Mouse (Mus musculus): ENCODE measurements at regions not wholly inside any gene's neighbourhood (a gene's known extent, or its start where the extent isn't known, plus 50 kb on each side); places are given as distances from the start of the nearest gene placed in this dataset.

- no peak overlapping the region for H3K4me3 ChIP-seq (ENCODE audit: low read depth, low read length)
- no peaks in the 10 kb centered on the region for H3K27me3 ChIP-seq (replicated peaks; ENCODE audit: control insufficient read depth, insufficient read depth, low read length)
- no peak overlapping the region for H3K4me2 ChIP-seq (ENCODE audit: low read length)
- no peak overlapping the region for H3K27ac ChIP-seq (ENCODE audit: low read depth, low read length)
- ATAC-seq (no peak), DNase-seq (ENCODE audit: low spot score) (no peak)
- 64% methylated on average over 4 of the region's 4 CpGs for WGBS
- no peak overlapping the region for H3K9ac ChIP-seq (ENCODE audit: low read length)
- H3K9me3 ChIP-seq (replicated peaks; ENCODE audit: control insufficient read depth, low read length) = no peaks in the 10 kb centered on the region
- no peaks in the 10 kb centered on the region for H3K4me1 ChIP-seq (ENCODE audit: control insufficient read depth, insufficient read depth, low read length)
- H3K36me3 ChIP-seq (ENCODE audit: control insufficient read depth, insufficient read depth, low read length) = no peaks in the 10 kb centered on the region
These were observed 61.6 kb upstream of the Runx3 start for GRCm38 (mm10) chr4:135058895-135059294.

DNA sequence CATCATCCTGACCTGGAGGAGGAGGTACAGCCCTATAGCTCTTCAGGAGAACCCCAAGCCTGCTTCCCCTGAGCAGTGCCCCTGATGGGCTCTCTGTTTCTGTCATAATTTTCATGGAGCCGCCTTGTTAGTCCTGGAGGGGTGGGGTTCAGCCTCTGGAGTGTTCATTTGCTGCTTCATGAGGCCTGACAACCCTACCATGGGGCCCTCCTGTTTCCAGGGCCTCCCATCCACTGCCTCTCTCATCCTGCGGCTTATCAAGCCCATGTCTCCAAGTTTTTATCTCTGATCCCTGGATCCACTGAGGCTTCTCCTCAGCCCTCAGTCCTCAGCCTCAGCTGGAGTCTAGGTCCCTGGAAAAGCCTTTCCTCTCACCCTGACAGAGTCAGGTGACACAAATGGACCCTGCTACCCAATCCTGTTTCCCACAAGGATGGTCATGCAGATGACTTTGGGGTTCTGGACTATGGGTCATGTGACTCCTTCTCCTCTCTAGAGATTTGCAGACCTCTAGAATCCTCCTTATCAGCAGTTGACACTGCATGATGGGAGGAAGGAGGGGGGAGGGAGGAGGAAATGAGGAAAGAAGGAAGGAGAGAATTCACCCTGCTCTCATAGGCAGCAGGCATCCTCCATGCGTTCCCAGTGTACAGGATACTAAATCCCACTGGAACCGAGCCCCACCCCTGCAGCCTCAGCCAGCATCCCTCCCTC lies 59.3 kb upstream of the Runx3 start:
- Histone ChIP-seq H3K27ac (ENCODE audit: low read depth, low read length) (no peak overlapping the region), H3K4me2 (ENCODE audit: low read length) (no peak overlapping the region), H3K9me3 (replicated peaks; ENCODE audit: control insufficient read depth, low read length) (no peaks in the 10 kb centered on the region), H3K27me3 (replicated peaks; ENCODE audit: control insufficient read depth, insufficient read depth, low read length) (no peaks in the 10 kb centered on the region), H3K4me3 (ENCODE audit: low read depth, low read length) (no peak overlapping the region), H3K9ac (ENCODE audit: low read length) (no peak overlapping the region), H3K36me3 (ENCODE audit: control insufficient read depth, insufficient read depth, low read length) (no peaks in the 10 kb centered on the region), H3K4me1 (ENCODE audit: control insufficient read depth, insufficient read depth, low read length) (no peaks in the 10 kb centered on the region)
- no peak for ATAC-seq
- no peak for DNase-seq (ENCODE audit: low spot score)
- WGBS = 68% methylated on average over 4 of the region's 4 CpGs

- Histone ChIP-seq H3K9me3 (replicated peaks; ENCODE audit: control insufficient read depth, low read length) (no peaks in the 10 kb centered on the region), H3K4me1 (ENCODE audit: control insufficient read depth, insufficient read depth, low read length) (no peaks in the 10 kb centered on the region), H3K27ac (ENCODE audit: low read depth, low read length) (no peak overlapping the region), H3K36me3 (ENCODE audit: control insufficient read depth, insufficient read depth, low read length) (no peaks in the 10 kb centered on the region), H3K27me3 (replicated peaks; ENCODE audit: control insufficient read depth, insufficient read depth, low read length) (no peaks in the 10 kb centered on the region), H3K4me2 (ENCODE audit: low read length) (no peak overlapping the region), H3K9ac (ENCODE audit: low read length) (no peak overlapping the region), H3K4me3 (ENCODE audit: low read depth, low read length) (no peak overlapping the region)
- 9% methylated on average over 19 of the region's 19 CpGs for WGBS
- ATAC-seq = peak; percentile 54; the same call in 1 of the 2 replicates
- DNase-seq (ENCODE audit: low spot score) = peak; percentile 86
These were observed 53.5 kb upstream of the Runx3 start for GRCm38 (mm10) chr4:135066766-135067479.

DNA sequence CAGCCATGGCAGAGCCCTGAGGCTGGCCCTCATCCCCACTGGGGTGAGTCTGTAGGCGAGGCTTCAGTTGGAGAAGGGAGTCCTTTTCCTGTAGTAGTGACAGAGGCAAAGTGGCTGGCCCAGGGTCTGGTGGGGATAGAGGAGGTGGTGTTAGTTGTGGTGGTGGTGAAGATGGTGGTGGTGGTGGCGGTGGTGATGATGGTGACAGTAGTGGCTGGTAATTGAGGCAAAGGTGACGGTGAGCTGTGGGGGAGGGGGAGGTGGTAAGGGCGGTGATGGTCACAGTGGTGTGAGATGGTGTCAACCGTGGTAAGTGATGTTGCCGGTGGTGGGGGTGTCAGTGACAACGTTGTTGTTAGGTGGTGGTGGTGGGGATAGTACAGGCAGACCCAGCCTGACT lies 52.6 kb upstream of the Runx3 start:
- H3K36me3 ChIP-seq (ENCODE audit: control insufficient read depth, insufficient read depth, low read length) = no peaks in the 10 kb centered on the region
- 83% methylated on average over 7 of the region's 7 CpGs for WGBS
- no peaks in the 10 kb centered on the region for H3K4me1 ChIP-seq (ENCODE audit: control insufficient read depth, insufficient read depth, low read length)
- H3K4me2 ChIP-seq (ENCODE audit: low read length) = no peak overlapping the region
- no peak overlapping the region for H3K27ac ChIP-seq (ENCODE audit: low read depth, low read length)
- ATAC-seq (no peak), DNase-seq (ENCODE audit: low spot score) (no peak)
- no peak overlapping the region for H3K4me3 ChIP-seq (ENCODE audit: low read depth, low read length)
- no peaks in the 10 kb centered on the region for H3K27me3 ChIP-seq (replicated peaks; ENCODE audit: control insufficient read depth, insufficient read depth, low read length)
- no peaks in the 10 kb centered on the region for H3K9me3 ChIP-seq (replicated peaks; ENCODE audit: control insufficient read depth, low read length)
- no peak overlapping the region for H3K9ac ChIP-seq (ENCODE audit: low read length)

GRCm38 (mm10) chr4:135069818-135070217 lies 50.6 kb upstream of the Runx3 start:
- 74% methylated on average over 18 of the region's 18 CpGs for WGBS
- H3K9me3 ChIP-seq (replicated peaks; ENCODE audit: control insufficient read depth, low read length) = no peaks in the 10 kb centered on the region
- H3K4me3 ChIP-seq (ENCODE audit: low read depth, low read length) = no peak overlapping the region
- DNase-seq (ENCODE audit: low spot score) (no peak), ATAC-seq (no peak)
- H3K27me3 ChIP-seq (replicated peaks; ENCODE audit: control insufficient read depth, insufficient read depth, low read length) = no peaks in the 10 kb centered on the region
- H3K9ac ChIP-seq (ENCODE audit: low read length) = no peak overlapping the region
- H3K4me1 ChIP-seq (ENCODE audit: control insufficient read depth, insufficient read depth, low read length) = no peaks in the 10 kb centered on the region
- H3K4me2 ChIP-seq (ENCODE audit: low read length) = no peak overlapping the region
- H3K36me3 ChIP-seq (ENCODE audit: control insufficient read depth, insufficient read depth, low read length) = no peaks in the 10 kb centered on the region
- H3K27ac ChIP-seq (ENCODE audit: low read depth, low read length) = no peak overlapping the region
